Mouse (Mus musculus) adrenal gland, postnatal 25 days (tissue): Measurements from ENCODE around the gene Cbwd1. TPM values are rescaled to one million over a fixed set of nuclear protein-coding genes. Genes with fewer than 3 reads are reported as not detected.
A peak's percentile ranks its signal among the peaks of the same experiment; 100 is the strongest.

Experiments
- DNase-seq: peaks from one replicate; pipeline ENCODE4 v3.0.0; 2021; ENCODE audit warnings: mixed read lengths
- long read RNA-seq: library from polyadenylated mRNA; stranded (forward); transcript quantifications from one replicate; pipeline ENCODE4 v2.0.0, GENCODE M21; 2021
- total RNA-seq: library from RNA; stranded (reverse); gene quantifications from 2 replicates; pipeline ENCODE4 v1.2.3, GENCODE M21; 2021

The Cbwd1 gene
- 14.8 and 15.7 TPM in 2 replicates for total RNA-seq
- long read RNA-seq, transcript Cbwd1-201 (15 exons, 1,929 nt), result major isoform, 9 of 14 reads
- long read RNA-seq, partial matches to known transcripts, result 0 of 14 reads
- long read RNA-seq, other reads (novel, unspliced or antisense), result 5 of 14 reads

GRCm38 (mm10) chr19:24961172-24961962, at the start of gene Cbwd1:
Gene Cbwd1, minus strand, starts transcription at chr19:24961610.
- DNase-seq, result peak; percentile 97

DNA sequence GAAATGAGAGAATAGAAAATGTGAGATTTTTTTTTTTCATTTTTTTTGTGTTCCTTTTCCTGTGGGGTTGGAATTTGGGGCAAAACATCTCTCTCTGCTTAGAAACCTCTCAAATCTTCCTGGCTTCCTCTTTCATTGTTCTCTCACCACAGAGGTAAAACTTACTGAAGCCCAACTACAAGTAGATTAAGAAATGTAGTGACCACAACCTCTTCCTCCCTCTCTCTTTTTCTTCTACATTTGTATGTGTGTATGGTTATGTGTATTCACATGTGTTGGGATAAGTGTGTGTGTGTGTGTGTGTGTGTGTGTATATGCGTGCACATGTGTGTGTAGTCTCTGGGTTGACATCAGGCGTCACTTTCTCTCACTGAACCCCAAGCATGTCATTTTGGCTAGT, 47.1 kb upstream of the Cbwd1 start:
- no peak for DNase-seq

DNA sequence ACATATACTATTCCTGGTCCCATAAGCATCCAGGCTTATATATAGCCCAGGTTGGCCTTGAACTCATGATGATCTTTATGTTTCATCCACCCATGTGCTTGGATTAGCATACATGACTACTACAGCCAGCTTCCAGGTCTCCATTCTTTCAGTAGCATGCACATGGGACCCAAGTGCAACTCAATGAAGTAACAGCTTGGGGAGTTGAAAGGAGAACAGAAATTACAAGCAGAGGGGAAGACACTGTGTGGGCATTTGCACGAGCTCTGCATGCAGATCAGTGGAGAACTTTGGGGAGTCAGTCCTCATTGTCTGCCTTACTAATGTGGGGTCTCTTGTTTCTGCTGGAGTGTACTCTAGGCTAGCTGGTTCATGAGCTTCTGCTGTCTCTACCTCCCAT, 45.3 kb upstream of the Cbwd1 start:
- DNase-seq, result no peak

GRCm38 (mm10) chr19:25003810-25004209, 42.4 kb upstream of the Cbwd1 start:
- DNase-seq, result no peak

GRCm38 (mm10) chr19:25002828-25003227, 41.4 kb upstream of the Cbwd1 start:
- no peak for DNase-seq

DNA sequence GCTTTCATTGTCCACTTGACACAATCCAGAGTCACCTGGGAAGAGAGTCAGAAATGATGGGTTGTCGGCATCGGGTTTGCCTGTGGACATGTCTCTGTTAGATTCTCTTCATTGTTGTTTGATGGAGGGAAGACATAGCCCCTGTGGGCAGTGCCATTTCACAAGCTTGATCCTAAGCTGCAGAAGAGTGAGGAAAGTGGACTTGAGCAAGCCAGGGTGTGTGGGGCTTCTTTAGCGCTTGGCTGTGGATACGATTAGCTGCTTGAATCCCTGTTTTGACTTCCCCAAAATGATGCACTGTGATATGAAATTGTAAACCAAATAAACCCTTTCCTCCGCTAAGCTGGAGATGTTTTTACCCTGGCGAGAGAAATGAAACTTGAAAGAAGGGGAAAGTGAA, 40.6 kb upstream of the Cbwd1 start:
- DNase-seq, result no peak

DNA sequence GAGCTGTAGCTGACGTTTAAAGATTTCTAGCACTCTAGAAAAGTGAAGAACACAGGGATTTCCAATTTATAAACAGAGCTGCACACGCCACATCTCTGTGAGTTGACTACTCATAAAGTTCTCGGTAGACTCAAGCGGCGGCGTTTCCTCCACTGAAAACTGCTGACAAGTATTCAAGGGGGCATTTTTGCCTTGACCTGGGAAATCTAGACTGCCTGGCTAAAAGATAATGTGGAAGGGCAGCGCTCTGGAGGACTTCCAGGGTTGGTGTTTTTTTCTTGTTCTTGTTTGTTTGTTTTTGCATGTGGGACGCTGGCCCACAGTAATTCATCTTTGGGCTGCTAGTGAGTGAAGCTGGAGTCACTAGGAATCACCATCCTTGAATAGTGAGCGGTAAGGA, 38.7 kb upstream of the Cbwd1 start:
- no peak for DNase-seq

DNA sequence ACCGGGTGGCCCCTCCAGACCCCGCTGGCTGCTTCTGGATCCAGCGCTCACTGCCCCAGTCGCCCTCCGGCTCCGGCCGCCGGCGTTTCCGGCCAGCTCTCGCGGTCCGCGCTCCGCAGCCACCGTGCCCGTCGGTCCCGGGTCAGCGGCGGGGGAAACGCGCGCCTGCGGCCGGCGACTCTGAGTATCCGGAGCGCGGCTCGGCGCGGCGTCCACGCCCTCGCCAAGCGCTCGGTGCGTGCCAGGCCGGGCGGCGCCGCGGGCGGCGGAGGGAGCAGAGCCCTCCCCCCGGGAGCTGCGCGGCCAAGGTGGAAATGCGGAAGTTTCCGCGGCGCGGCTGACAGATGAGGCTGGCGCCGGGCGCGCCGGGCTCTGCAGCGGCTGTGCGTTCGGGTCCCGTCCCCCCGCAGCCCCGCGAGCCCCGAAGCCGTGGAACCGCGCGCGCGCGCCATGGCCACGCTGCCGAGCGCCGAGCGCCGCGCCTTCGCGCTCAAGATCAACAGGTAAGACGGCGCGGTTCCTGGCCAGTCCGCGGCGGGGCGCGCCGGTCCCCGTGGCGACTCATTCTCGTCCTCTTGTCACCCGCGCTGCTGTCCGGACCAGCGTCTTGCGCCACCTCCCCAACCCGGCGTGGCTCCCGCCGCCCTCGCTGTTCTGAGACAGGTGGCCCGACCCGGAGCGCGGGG, 37.9 kb upstream of the Cbwd1 start, which contains the start of gene Dock8:
Gene Dock8, plus strand, starts transcription at position 334 of the 686 bp plus-strand sequence.
- peak; percentile 74 for DNase-seq

GRCm38 (mm10) chr19:24998561-24998960, 37.2 kb upstream of the Cbwd1 start:
- DNase-seq, result no peak

- DNase-seq, result no peak
Measured at GRCm38 (mm10) chr19:24996815-24997704, 35.6 kb upstream of the Cbwd1 start.

DNA sequence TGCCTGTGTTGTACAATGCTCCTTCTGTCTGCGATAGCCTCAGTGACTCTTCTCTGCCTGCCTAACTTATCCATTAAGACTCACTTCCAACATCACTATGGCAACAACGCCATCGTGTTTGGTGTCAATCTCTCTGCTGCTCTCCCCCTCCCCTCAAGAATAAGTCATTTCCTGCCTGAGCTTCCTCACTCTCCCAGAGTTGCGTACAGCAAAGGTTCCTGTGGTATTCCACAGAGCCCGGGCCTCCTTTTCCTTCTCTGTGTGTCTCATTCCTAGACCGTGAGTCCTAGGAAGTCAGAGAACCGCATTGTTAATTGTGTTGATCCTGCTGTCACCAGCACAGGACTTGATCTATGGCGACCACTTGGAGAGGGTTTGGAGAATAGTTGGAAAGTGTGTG, 33.5 kb upstream of the Cbwd1 start:
- no peak for DNase-seq

DNA sequence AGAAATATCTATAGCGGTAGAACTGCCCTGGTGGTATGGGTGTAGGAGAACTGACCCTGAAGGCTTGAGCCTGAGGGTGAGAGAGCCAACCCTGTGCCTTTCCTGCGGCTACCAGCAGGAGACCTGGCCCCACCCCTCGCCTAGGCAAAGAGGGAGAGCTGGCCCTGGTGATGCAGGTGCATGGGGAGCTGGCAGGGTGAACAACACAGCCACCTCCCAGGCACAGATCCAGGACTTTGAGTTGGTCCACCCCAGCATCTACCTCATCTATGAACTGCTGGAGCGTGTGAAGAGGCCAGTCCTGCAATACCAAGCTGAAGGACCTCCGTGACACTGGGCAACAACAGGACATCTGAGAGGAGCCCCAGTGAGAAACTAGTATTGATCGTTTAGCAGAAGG, 32.1 kb upstream of the Cbwd1 start:
- DNase-seq, result no peak

GRCm38 (mm10) chr19:24990138-24990822, 28.9 kb upstream of the Cbwd1 start:
- DNase-seq, result no peak

DNA sequence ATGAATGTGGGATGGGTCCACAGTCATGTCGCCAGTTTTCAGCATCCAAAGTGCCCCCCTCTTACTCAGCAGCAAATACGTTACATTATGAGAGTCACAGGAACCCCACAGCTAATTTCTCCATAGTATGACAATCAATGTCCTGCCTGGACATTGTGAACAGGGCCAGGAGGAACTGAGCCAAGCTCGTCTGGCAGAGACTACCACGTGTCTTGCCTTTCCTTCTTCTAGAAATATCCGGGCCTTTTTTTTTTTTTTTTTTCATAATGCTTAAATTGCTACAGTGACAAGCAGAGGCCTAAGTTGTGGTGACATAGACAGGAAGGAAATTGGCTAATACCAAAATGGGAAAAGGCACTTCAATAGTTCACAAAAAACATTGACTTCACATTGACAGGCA, 27.4 kb upstream of the Cbwd1 start:
- DNase-seq, result no peak

DNA sequence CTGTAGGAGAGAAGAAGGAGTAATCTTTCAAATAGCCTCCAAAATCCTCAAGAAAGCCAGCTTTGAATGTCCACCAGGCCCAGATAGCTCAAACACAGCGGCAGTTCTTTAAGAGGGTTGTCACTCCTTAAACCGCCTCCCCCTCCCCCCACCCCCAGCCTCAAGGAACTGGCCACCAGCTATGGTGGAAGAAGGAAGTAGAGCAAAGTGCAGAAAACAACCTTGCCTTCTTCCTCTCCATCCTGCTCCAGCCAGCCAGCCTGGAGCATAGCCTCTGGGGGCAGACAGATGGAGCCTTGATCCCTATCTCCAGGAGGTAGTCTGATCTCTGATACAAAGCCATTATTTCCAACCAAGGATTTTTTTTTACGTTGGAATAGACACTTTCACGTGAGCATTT, 25.9 kb upstream of the Cbwd1 start:
- no peak for DNase-seq

GRCm38 (mm10) chr19:24985045-24985444, 23.6 kb upstream of the Cbwd1 start:
- DNase-seq, result no peak

DNA sequence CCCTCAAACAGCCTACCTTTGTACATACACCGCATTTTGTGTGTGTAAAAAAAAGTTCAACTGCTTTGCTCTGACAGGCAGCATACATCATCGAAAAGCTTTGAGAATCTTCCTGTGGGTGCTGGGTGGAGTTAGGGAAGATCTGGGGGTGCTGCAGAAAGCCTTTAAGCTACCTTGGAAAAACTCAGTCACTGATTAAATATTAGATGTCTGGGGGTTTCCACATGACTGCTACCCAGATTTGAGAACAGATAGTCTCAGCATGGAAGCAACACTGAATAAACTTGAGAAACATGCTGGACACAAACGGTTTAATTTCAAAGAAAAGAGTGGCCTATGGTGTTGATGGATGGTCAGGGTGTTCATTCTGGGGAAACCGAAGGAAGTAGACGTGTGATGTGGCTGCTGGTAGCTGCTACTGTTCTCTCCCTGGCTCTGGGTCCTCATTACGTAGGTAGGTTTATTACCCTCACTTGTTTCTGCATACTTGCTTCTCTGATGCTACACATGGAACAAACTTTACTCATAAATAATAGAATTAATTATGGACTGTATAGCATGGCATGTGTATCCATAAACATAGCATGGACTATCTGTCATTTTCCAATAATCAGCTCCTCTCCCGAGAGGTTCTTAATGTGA, 22.6 kb upstream of the Cbwd1 start:
- no peak for DNase-seq

DNA sequence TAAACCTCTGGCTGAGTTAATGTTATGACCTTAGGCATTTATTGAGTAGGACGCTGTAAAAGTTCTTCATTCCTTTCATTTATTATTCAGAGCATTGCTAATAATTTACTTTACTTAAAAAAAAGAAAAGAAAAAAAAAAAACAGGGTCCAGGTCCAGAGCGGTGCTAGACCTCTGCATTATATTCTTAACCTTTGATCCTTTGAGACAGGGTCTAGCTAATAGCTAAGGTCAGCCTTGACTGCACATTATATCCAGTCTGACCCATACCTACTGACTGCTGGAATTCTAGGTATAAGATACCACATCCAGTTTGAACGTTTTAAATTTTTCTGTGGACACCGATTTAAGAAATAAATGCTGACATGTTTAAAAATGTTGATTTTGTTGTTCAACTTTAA, 21.6 kb upstream of the Cbwd1 start:
- DNase-seq, result no peak

- no peak for DNase-seq
Measured at GRCm38 (mm10) chr19:24981294-24981693, 19.9 kb upstream of the Cbwd1 start.

GRCm38 (mm10) chr19:24978852-24979842, 17.7 kb upstream of the Cbwd1 start:
- DNase-seq, result no peak
